Mouse (Mus musculus) kidney, embryonic 15.5 days (tissue): Measurements from ENCODE around the gene Dach1. TPM values are rescaled to one million over a fixed set of nuclear protein-coding genes. Genes with fewer than 3 reads are reported as not detected.

Source experiments
- ATAC-seq: fragments of 200-750 bp; cut with Nextera tagmentation; replicated peaks from 2 replicates; pipeline ENCODE4 v1.8.0; 2017; ENCODE audit warnings: moderate TSS enrichment; ENCODE audit not compliant: low FRiP score
- H3K27ac ChIP-seq: fragments of 300-500 bp; sonication (generic); 2 replicates; pipeline ENCODE4 v1.5.1; 2015; ENCODE audit warnings: mild to moderate bottlenecking, inconsistent platforms
- H3K27me3 ChIP-seq: fragments of 300-500 bp; sonication (generic); 2 replicates; pipeline ENCODE4 v1.6.1; 2015; ENCODE audit warnings: inconsistent platforms
- H3K36me3 ChIP-seq: fragments of 300-500 bp; sonication (generic); 2 replicates; pipeline ENCODE4 v1.6.1; 2015; ENCODE audit warnings: inconsistent platforms
- H3K4me1 ChIP-seq: fragments of 300-500 bp; sonication (generic); 2 replicates; pipeline ENCODE4 v1.6.1; 2015; ENCODE audit warnings: inconsistent platforms
- H3K4me2 ChIP-seq: fragments of 300-500 bp; sonication (generic); 2 replicates; pipeline ENCODE4 v1.6.1; 2015; ENCODE audit warnings: moderate library complexity, mild to moderate bottlenecking, inconsistent platforms
- H3K4me3 ChIP-seq: fragments of 300-500 bp; sonication (generic); replicated peaks from 2 replicates; pipeline ENCODE4 v1.5.1; 2015; ENCODE audit warnings: mild to moderate bottlenecking, inconsistent platforms
- H3K9ac ChIP-seq: fragments of 300-500 bp; sonication (generic); 2 replicates; pipeline ENCODE4 v1.6.1; 2015; ENCODE audit warnings: mild to moderate bottlenecking, inconsistent platforms
- H3K9me3 ChIP-seq: fragments of 300-500 bp; sonication (generic); replicated peaks from 2 replicates; pipeline ENCODE4 v1.6.1; 2016; ENCODE audit warnings: inconsistent platforms
- WGBS: fragments of 180-500 bp; shearing (Covaris S2); methylation state at CpG from one replicate; pipeline ENCODE4 v1.1.7; 2015; ENCODE audit warnings: mixed read lengths; 5-methylcytosine and 5-hydroxymethylcytosine counted together
- polyA plus RNA-seq: library from polyadenylated mRNA; unstranded; fragments of >200 nt; fragmentation: Nextera tagmentation; extraction: Ambion mirVana; gene quantifications from 2 replicates; pipeline ENCODE4 v1.2.1, GENCODE M21; 2015

Gene Dach1
- polyA plus RNA-seq, 1 experiment from 2014 or later = 18.9 TPM

- WGBS = 73% methylated on average over 2 of the region's 2 CpGs
- Histone ChIP-seq H3K9ac (no peak overlapping the region), H3K4me2 (no peak overlapping the region), H3K4me1 (no peaks in the 10 kb centered on the region), H3K9me3 (no peaks in the 10 kb centered on the region), H3K27me3 (no peaks in the 10 kb centered on the region), H3K36me3 (no peaks in the 10 kb centered on the region), H3K4me3 (no peak overlapping the region), H3K27ac (no peak overlapping the region)
- ATAC-seq = peak; percentile 69; the same call in 1 of the 2 replicates
Measured at GRCm38 (mm10) chr14:97942361-97942760, 227.2 kb downstream of the Dach1 start.

- H3K4me2 ChIP-seq = no peak overlapping the region
- no peak for ATAC-seq
- no peaks in the 10 kb centered on the region for H3K27me3 ChIP-seq
- H3K27ac ChIP-seq = no peak overlapping the region
- no peak overlapping the region for H3K9ac ChIP-seq
- no peaks in the 10 kb centered on the region for H3K4me1 ChIP-seq
- no peak overlapping the region for H3K4me3 ChIP-seq
- 94% methylated on average over 3 of the region's 3 CpGs for WGBS
- no peaks in the 10 kb centered on the region for H3K9me3 ChIP-seq
- H3K36me3 ChIP-seq = peaks cover 5% of the 10 kb centered on the region; the same call in 1 of the 2 replicates
Measured at GRCm38 (mm10) chr14:97896622-97897021, 272.9 kb downstream of the Dach1 start.

- no peaks in the 10 kb centered on the region for H3K9me3 ChIP-seq
- no peaks in the 10 kb centered on the region for H3K36me3 ChIP-seq
- H3K9ac ChIP-seq = no peak overlapping the region
- WGBS = 60% methylated on average over 1 of the region's 1 CpGs
- H3K4me2 ChIP-seq = no peak overlapping the region
- ATAC-seq = no peak
- H3K27me3 ChIP-seq = no peaks in the 10 kb centered on the region
- no peaks in the 10 kb centered on the region for H3K4me1 ChIP-seq
- no peak overlapping the region for H3K27ac ChIP-seq
- H3K4me3 ChIP-seq = no peak overlapping the region
Measured at GRCm38 (mm10) chr14:97881976-97882375, 287.6 kb downstream of the Dach1 start.

- no peaks in the 10 kb centered on the region for H3K9me3 ChIP-seq
- H3K9ac ChIP-seq = no peak overlapping the region
- H3K4me1 ChIP-seq = peaks cover 18% of the 10 kb centered on the region; the same call in 1 of the 2 replicates
- H3K36me3 ChIP-seq = peaks cover 6% of the 10 kb centered on the region; the same call in 1 of the 2 replicates
- WGBS = 32% methylated on average over 2 of the region's 2 CpGs
- H3K4me3 ChIP-seq = no peak overlapping the region
- H3K27ac ChIP-seq = no peak overlapping the region
- ATAC-seq = no peak
- no peaks in the 10 kb centered on the region for H3K27me3 ChIP-seq
- H3K4me2 ChIP-seq = no peak overlapping the region
Measured at GRCm38 (mm10) chr14:97871001-97871400, 298.6 kb downstream of the Dach1 start.

GRCm38 (mm10) chr14:97858384-97858783 lies 311.2 kb downstream of the Dach1 start:
- WGBS = 84% methylated on average over 3 of the region's 3 CpGs
- H3K4me1 ChIP-seq = no peaks in the 10 kb centered on the region
- H3K4me2 ChIP-seq = no peak overlapping the region
- H3K4me3 ChIP-seq = no peak overlapping the region
- no peaks in the 10 kb centered on the region for H3K36me3 ChIP-seq
- H3K9ac ChIP-seq = no peak overlapping the region
- ATAC-seq = no peak
- no peak overlapping the region for H3K27ac ChIP-seq
- no peaks in the 10 kb centered on the region for H3K27me3 ChIP-seq
- H3K9me3 ChIP-seq = no peaks in the 10 kb centered on the region

GRCm38 (mm10) chr14:97857276-97857675 lies 312.3 kb downstream of the Dach1 start:
- ATAC-seq = no peak

GRCm38 (mm10) chr14:97855345-97855744 lies 314.2 kb downstream of the Dach1 start:
- 80% methylated on average over 1 of the region's 1 CpGs for WGBS

More at GRCm38 (mm10) chr14:97857276-97857675, 312.3 kb downstream of the Dach1 start:
- Histone ChIP-seq H3K36me3 (no peaks in the 10 kb centered on the region), H3K4me3 (no peak overlapping the region), H3K9ac (no peak overlapping the region), H3K4me1 (no peaks in the 10 kb centered on the region), H3K4me2 (no peak overlapping the region), H3K27ac (no peak overlapping the region), H3K27me3 (no peaks in the 10 kb centered on the region), H3K9me3 (no peaks in the 10 kb centered on the region)
- 65% methylated on average over 2 of the region's 2 CpGs for WGBS

GRCm38 (mm10) chr14:97850486-97850885 lies 319.1 kb downstream of the Dach1 start:
- no peak for ATAC-seq
- WGBS = 71% methylated on average over 4 of the region's 4 CpGs
- Histone ChIP-seq H3K9ac (no peak overlapping the region), H3K27ac (0 out of 2 replicates have a peak overlapping the region, but pooled peaks have one; percentile 4), H3K9me3 (no peaks in the 10 kb centered on the region), H3K27me3 (no peaks in the 10 kb centered on the region), H3K4me1 (no peaks in the 10 kb centered on the region), H3K36me3 (no peaks in the 10 kb centered on the region), H3K4me3 (no peak overlapping the region), H3K4me2 (no peak overlapping the region)

More at GRCm38 (mm10) chr14:97855345-97855744, 314.2 kb downstream of the Dach1 start:
- Histone ChIP-seq H3K4me3 (no peak overlapping the region), H3K9me3 (no peaks in the 10 kb centered on the region), H3K36me3 (no peaks in the 10 kb centered on the region), H3K27me3 (no peaks in the 10 kb centered on the region), H3K4me1 (no peaks in the 10 kb centered on the region), H3K4me2 (no peak overlapping the region), H3K27ac (no peak overlapping the region), H3K9ac (no peak overlapping the region)
- no peak for ATAC-seq

GRCm38 (mm10) chr14:97847641-97848040 lies 321.9 kb downstream of the Dach1 start:
- peak; percentile 88 for ATAC-seq
- Histone ChIP-seq H3K4me3 (no peak overlapping the region), H3K4me2 (no peak overlapping the region), H3K27ac (peak overlapping the region; percentile 34; the same call in 1 of the 2 replicates), H3K9ac (no peak overlapping the region), H3K4me1 (no peaks in the 10 kb centered on the region), H3K36me3 (no peaks in the 10 kb centered on the region), H3K27me3 (no peaks in the 10 kb centered on the region), H3K9me3 (no peaks in the 10 kb centered on the region)
- WGBS = 51% methylated on average over 1 of the region's 1 CpGs

GRCm38 (mm10) chr14:97839275-97839674 lies 330.3 kb downstream of the Dach1 start:
- no peak overlapping the region for H3K4me3 ChIP-seq
- no peaks in the 10 kb centered on the region for H3K9me3 ChIP-seq
- WGBS = 78% methylated on average over 5 of the region's 5 CpGs
- no peak for ATAC-seq
- H3K4me1 ChIP-seq = no peaks in the 10 kb centered on the region
- 0 out of 2 replicates have a peak, but pooled peaks cover 9% of the 10 kb centered on the region for H3K36me3 ChIP-seq
- no peak overlapping the region for H3K27ac ChIP-seq
- H3K9ac ChIP-seq = no peak overlapping the region
- H3K27me3 ChIP-seq = no peaks in the 10 kb centered on the region
- no peak overlapping the region for H3K4me2 ChIP-seq

GRCm38 (mm10) chr14:97829865-97830264 lies 339.7 kb downstream of the Dach1 start:
- no peak overlapping the region for H3K4me3 ChIP-seq
- no peaks in the 10 kb centered on the region for H3K27me3 ChIP-seq
- H3K36me3 ChIP-seq = peaks cover 7% of the 10 kb centered on the region; the same call in 1 of the 2 replicates
- H3K9me3 ChIP-seq = no peaks in the 10 kb centered on the region
- 79% methylated on average over 3 of the region's 3 CpGs for WGBS
- H3K4me2 ChIP-seq = no peak overlapping the region
- no peak for ATAC-seq
- no peak overlapping the region for H3K9ac ChIP-seq
- H3K4me1 ChIP-seq = 0 out of 2 replicates have a peak, but pooled peaks cover 3% of the 10 kb centered on the region
- H3K27ac ChIP-seq = no peak overlapping the region

GRCm38 (mm10) chr14:97814555-97815175 lies 354.9 kb downstream of the Dach1 start:
- Histone ChIP-seq H3K4me1 (no peaks in the 10 kb centered on the region), H3K9me3 (no peaks in the 10 kb centered on the region), H3K9ac (no peak overlapping the region), H3K27ac (no peak overlapping the region), H3K27me3 (no peaks in the 10 kb centered on the region), H3K4me3 (no peak overlapping the region), H3K36me3 (peaks cover 9% of the 10 kb centered on the region; the same call in 1 of the 2 replicates), H3K4me2 (no peak overlapping the region)
- ATAC-seq = no peak
- 73% methylated on average over 7 of the region's 7 CpGs for WGBS
